Mouse (Mus musculus) hindbrain, embryonic 11.5 days (tissue): ENCODE measurements at regions not wholly inside any gene's neighbourhood (a gene's known extent, or its start where the extent isn't known, plus 50 kb on each side); places are given as distances from the start of the nearest gene placed in this dataset.

Experiments
- ATAC-seq: fragments of 200-750 bp; cut with Nextera tagmentation; 2 replicates; pipeline ENCODE4 v1.8.0; 2017; ENCODE audit warnings: mild to moderate bottlenecking, moderate TSS enrichment, moderate library complexity; ENCODE audit not compliant: low FRiP score
- DNase-seq: peaks from one replicate; pipeline ENCODE4 v3.0.0-alpha.2; 2015; ENCODE audit warnings: low spot score
- H3K27ac ChIP-seq: fragments of 300-500 bp; sonication (generic); 2 replicates; pipeline ENCODE4 v1.5.1; 2014; ENCODE audit warnings: mild to moderate bottlenecking, low read depth, low read length
- H3K27me3 ChIP-seq: fragments of 300-500 bp; sonication (generic); 2 replicates; pipeline ENCODE4 v1.6.1; 2014; ENCODE audit warnings: mild to moderate bottlenecking, low read length, moderate library complexity, mixed read lengths; ENCODE audit not compliant: control insufficient read depth, insufficient read depth
- H3K36me3 ChIP-seq: fragments of 300-500 bp; sonication (generic); 2 replicates; pipeline ENCODE4 v1.6.1; 2014; ENCODE audit warnings: mild to moderate bottlenecking, low read length, moderate library complexity, mixed read lengths; ENCODE audit not compliant: control insufficient read depth, insufficient read depth
- H3K4me1 ChIP-seq: fragments of 300-500 bp; sonication (generic); replicated peaks from 2 replicates; pipeline ENCODE4 v1.6.1; 2014; ENCODE audit warnings: low read length, mixed read lengths; ENCODE audit not compliant: control insufficient read depth, insufficient read depth
- H3K4me2 ChIP-seq: fragments of 300-500 bp; sonication (generic); replicated peaks from 2 replicates; pipeline ENCODE4 v1.6.1; 2014; ENCODE audit warnings: mild to moderate bottlenecking, low read depth, low read length
- H3K4me3 ChIP-seq: fragments of 300-500 bp; sonication (generic); 2 replicates; pipeline ENCODE4 v1.5.1; 2014; ENCODE audit warnings: low read depth, low read length
- H3K9ac ChIP-seq: fragments of 300-500 bp; sonication (generic); 2 replicates; pipeline ENCODE4 v1.6.1; 2014; ENCODE audit warnings: low read depth, low read length
- H3K9me3 ChIP-seq: fragments of 300-500 bp; sonication (generic); 2 replicates; pipeline ENCODE4 v1.6.1; 2016; ENCODE audit warnings: low read length; ENCODE audit not compliant: control insufficient read depth
- WGBS: fragments of 180-500 bp; shearing (Covaris S2); extraction: QIAGEN DNeasy Blood & Tissue Kit; methylation state at CpG from one replicate; pipeline ENCODE4 v1.1.7; 2014; 5-methylcytosine and 5-hydroxymethylcytosine counted together

DNA sequence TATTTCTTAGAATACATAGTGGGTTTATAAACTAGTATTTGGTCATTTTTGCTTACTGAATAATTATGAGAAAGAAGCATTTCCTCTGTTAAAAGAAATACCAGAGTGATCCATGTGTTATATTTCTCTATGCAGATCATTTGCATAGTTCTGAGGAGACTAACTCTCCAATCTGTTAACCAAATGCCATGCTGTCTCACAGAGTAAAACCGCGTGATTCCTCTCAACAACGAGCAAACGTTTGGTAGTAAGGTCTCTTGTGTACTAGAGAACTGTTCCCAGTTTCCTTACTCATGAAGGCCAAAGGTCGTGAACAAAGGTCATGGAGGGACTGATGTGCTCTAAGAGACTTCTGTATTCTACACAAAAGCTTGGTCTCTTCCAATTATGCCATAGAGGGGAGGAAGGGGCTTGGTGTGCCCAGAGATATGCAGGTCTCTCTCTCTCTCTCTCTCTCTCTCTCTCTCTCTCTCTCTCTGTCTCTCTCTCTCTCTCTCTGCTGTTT is 152.3 kb upstream of the Avpr1a start:
- DNase-seq (no peak), ATAC-seq (no peak)
- WGBS = 52% methylated on average over 5 of the region's 5 CpGs
- Histone ChIP-seq H3K4me1 (no peaks in the 10 kb centered on the region), H3K9me3 (no peaks in the 10 kb centered on the region), H3K9ac (no peak overlapping the region), H3K4me2 (no peak overlapping the region), H3K27me3 (no peaks in the 10 kb centered on the region), H3K27ac (no peak overlapping the region), H3K4me3 (no peak overlapping the region), H3K36me3 (no peaks in the 10 kb centered on the region)

DNA sequence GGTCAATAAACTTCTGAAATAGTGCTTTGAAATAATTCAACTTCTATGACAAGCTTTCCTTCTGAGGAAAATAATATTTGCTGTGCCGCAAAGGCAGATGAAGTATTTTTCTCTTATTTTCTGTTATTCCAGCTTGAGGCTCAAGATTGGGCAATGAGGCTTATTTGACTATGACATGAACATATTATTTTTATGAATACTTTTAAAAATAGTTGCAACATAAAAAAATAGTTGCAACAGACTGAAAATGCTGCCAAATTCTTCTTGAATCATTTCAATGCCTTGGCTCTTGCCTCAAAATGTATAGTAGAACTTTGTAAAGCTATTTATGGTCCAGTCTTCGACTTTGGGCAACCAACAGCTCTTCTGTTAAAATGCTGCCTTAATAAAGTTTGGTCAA is 156.7 kb upstream of the Avpr1a start:
- 90% methylated on average over 2 of the region's 2 CpGs for WGBS

DNA sequence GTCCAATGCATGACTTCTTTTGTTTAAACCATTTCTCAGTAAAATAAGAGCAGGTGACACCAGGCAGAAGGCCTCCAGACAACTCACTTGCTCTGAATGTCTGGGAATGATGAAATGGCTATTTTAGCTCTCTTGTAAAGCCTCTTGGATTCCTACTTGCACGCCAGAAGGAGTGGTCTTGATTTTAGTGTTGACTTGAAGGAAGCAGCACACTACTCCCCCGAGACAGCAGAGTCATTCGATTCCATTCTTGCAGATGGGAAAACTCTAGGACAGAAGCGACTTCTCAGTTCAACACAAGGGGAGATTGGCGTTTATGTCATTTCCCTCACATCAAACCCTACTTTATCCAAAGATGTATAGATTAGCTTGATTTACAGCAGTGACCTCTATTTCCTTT is 157.2 kb upstream of the Avpr1a start:
- Histone ChIP-seq H3K9me3 (no peaks in the 10 kb centered on the region), H3K36me3 (no peaks in the 10 kb centered on the region), H3K27ac (no peak overlapping the region), H3K9ac (no peak overlapping the region), H3K4me2 (no peak overlapping the region), H3K27me3 (no peaks in the 10 kb centered on the region), H3K4me1 (no peaks in the 10 kb centered on the region), H3K4me3 (no peak overlapping the region)
- no peak for ATAC-seq
- WGBS = 79% methylated on average over 5 of the region's 5 CpGs
- no peak for DNase-seq

More for the DNA sequence above, 156.7 kb upstream of the Avpr1a start:
- Histone ChIP-seq H3K9ac (no peak overlapping the region), H3K9me3 (no peaks in the 10 kb centered on the region), H3K4me1 (no peaks in the 10 kb centered on the region), H3K36me3 (no peaks in the 10 kb centered on the region), H3K4me3 (no peak overlapping the region), H3K4me2 (no peak overlapping the region), H3K27me3 (no peaks in the 10 kb centered on the region), H3K27ac (no peak overlapping the region)
- ATAC-seq (no peak), DNase-seq (no peak)

DNA sequence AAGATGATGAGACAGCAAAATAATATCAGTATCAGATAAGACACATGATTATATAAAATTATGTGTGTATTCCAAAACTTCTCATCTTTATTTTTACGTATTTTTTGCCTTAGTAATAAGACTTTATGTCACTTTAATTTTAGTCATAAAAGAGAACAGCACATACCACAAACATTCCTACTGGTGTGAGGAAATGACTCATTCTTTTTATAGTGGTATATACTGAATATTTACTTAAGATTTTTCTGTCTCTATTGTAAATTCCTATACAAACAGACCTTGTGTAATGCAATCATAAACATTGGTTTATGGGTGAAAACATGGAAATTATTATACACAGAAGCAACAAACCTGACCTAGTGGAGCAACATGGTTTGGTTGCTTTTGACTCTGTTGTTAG is 173.4 kb upstream of the Avpr1a start:
- Histone ChIP-seq H3K27me3 (no peaks in the 10 kb centered on the region), H3K4me2 (no peak overlapping the region), H3K27ac (no peak overlapping the region), H3K4me1 (no peaks in the 10 kb centered on the region), H3K9ac (no peak overlapping the region), H3K4me3 (no peak overlapping the region), H3K9me3 (no peaks in the 10 kb centered on the region), H3K36me3 (no peaks in the 10 kb centered on the region)
- DNase-seq (no peak), ATAC-seq (no peak)
- WGBS = 87% methylated on average over 1 of the region's 1 CpGs

DNA sequence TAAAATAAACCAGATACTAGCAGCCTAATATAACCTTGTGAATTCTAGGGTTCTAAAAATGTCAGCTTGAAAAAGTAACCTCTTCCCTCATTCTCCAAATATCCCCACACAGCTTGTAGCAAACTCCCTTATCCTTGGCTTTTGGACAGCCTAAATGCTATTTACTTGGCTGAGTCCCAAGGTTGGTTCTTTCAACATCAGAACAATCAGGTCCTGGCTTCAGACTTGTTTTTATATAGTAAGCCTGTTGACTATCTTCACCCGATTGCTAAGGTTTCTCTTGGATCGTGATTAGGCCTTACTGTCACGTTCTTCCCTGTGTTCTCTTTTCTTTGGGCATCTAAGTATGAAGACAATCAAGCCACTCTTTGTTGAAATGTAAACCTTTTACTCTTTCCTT is 174.1 kb upstream of the Avpr1a start:
- Histone ChIP-seq H3K4me1 (no peaks in the 10 kb centered on the region), H3K9ac (no peak overlapping the region), H3K4me2 (no peak overlapping the region), H3K9me3 (no peaks in the 10 kb centered on the region), H3K36me3 (no peaks in the 10 kb centered on the region), H3K27ac (no peak overlapping the region), H3K27me3 (no peaks in the 10 kb centered on the region), H3K4me3 (no peak overlapping the region)
- DNase-seq (no peak), ATAC-seq (no peak)
- 90% methylated on average over 3 of the region's 3 CpGs for WGBS

DNA sequence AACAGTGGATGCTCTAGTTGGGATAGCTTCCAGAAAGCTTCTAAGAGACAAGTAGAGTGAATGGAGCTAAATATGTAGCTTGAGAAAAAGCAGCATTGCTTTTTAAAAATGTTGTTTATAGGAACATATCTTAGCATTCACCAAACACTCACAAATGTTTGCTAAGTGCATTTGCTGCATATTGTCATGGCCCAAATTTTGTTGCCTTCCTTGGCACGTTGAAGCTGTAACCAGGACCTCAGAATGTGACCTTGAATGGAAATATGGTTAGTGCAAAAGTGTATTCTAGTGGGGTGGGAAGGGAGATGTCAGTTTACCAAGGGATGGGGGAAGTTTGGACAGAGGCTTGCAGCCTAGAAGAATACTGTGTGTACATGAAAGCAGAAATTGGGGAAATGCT is 166.9 kb upstream of the Rxylt1 start:
- no peaks in the 10 kb centered on the region for H3K36me3 ChIP-seq
- ATAC-seq (no peak), DNase-seq (no peak)
- no peaks in the 10 kb centered on the region for H3K4me1 ChIP-seq
- no peak overlapping the region for H3K4me2 ChIP-seq
- no peaks in the 10 kb centered on the region for H3K9me3 ChIP-seq
- H3K27me3 ChIP-seq = no peaks in the 10 kb centered on the region
- H3K4me3 ChIP-seq = no peak overlapping the region
- no peak overlapping the region for H3K9ac ChIP-seq
- H3K27ac ChIP-seq = no peak overlapping the region
- 61% methylated on average over 1 of the region's 1 CpGs for WGBS

DNA sequence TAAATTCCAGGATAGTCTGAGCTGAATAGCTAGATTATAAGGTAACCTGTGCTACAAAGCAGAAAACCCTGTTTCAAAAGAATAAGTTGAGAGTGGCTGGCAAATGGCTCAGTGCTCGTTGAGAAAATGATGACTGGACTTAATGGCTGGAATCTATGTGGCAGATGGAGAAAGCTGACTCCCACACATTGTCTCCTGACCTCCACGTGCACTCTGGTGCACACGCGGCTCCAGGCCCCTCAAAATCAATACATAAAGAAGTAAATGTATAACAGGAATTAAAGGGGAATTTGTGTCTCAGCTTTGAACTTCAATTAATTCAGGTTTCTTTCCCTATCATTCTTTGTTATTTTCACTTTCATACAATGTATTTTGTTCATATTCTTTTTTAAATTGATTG is 162.2 kb upstream of the Rxylt1 start:
- 45% methylated on average over 4 of the region's 4 CpGs for WGBS
- no peak overlapping the region for H3K4me3 ChIP-seq
- no peak overlapping the region for H3K9ac ChIP-seq
- H3K9me3 ChIP-seq = no peaks in the 10 kb centered on the region
- no peaks in the 10 kb centered on the region for H3K36me3 ChIP-seq
- H3K4me1 ChIP-seq = no peaks in the 10 kb centered on the region
- DNase-seq (peak; percentile 1), ATAC-seq (0 out of 2 replicates have a peak, but pooled peaks have one; percentile 59)
- H3K4me2 ChIP-seq = no peak overlapping the region
- H3K27me3 ChIP-seq = no peaks in the 10 kb centered on the region
- H3K27ac ChIP-seq = no peak overlapping the region

DNA sequence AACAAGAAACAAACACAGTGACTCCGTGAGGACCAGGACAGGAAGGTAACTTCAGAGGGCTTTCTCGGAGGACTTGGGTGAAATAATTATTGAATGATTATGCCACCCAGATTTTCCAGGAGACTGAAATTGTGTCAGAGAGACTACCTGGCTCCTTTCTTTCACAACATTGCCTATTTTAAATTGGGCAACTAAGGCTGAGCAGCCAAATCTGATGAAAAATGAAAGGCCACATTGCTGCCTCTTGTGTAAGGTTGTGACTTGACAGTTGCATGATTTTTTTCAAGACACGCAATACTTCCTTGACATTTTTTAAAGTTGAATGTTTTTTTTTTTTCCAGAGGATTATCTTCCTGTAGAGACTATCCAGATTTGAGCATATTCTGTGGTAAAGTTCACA is 161.5 kb upstream of the Rxylt1 start:
- Histone ChIP-seq H3K27ac (no peak overlapping the region), H3K9ac (no peak overlapping the region), H3K4me3 (no peak overlapping the region), H3K4me1 (no peaks in the 10 kb centered on the region), H3K9me3 (no peaks in the 10 kb centered on the region), H3K27me3 (no peaks in the 10 kb centered on the region), H3K36me3 (no peaks in the 10 kb centered on the region), H3K4me2 (no peak overlapping the region)
- DNase-seq = no peak
- ATAC-seq = no peak
- 88% methylated on average over 3 of the region's 3 CpGs for WGBS

DNA sequence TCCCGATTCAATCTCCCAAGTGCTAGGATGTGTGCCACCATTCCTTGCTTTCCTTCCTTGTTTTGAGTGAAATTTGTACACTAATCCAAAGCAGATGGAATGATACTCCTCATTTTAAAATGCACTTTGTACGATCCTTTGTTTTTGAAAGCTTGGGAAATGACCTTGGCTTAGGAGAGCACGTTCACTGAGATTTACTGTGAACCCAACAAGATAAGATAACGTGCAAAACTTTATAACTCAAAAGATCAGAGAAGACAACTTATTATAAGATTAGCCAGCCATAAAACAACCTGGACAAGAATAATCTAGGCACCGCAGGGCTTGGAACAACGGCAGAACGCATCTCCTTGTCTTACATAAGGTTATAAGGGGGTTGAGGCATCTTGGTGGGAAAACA is 134.6 kb upstream of the Rxylt1 start:
- ATAC-seq (no peak), DNase-seq (no peak)
- no peaks in the 10 kb centered on the region for H3K27me3 ChIP-seq
- H3K9ac ChIP-seq = no peak overlapping the region
- H3K4me3 ChIP-seq = no peak overlapping the region
- H3K36me3 ChIP-seq = no peaks in the 10 kb centered on the region
- WGBS = 89% methylated on average over 7 of the region's 7 CpGs
- H3K4me1 ChIP-seq = no peaks in the 10 kb centered on the region
- no peak overlapping the region for H3K27ac ChIP-seq
- no peak overlapping the region for H3K4me2 ChIP-seq
- H3K9me3 ChIP-seq = no peaks in the 10 kb centered on the region
